Mouse (Mus musculus): ENCODE measurements around the gene Thbs1.

Thbs1 gene

GRCm38 (mm10) chr2:118111488-118112131 is at the start of gene Thbs1:
Gene Thbs1, plus strand, starts transcription at chr2:118111876.
- DNase-seq (ENCODE audit: low read depth, low spot score), result peak; percentile 24

DNA sequence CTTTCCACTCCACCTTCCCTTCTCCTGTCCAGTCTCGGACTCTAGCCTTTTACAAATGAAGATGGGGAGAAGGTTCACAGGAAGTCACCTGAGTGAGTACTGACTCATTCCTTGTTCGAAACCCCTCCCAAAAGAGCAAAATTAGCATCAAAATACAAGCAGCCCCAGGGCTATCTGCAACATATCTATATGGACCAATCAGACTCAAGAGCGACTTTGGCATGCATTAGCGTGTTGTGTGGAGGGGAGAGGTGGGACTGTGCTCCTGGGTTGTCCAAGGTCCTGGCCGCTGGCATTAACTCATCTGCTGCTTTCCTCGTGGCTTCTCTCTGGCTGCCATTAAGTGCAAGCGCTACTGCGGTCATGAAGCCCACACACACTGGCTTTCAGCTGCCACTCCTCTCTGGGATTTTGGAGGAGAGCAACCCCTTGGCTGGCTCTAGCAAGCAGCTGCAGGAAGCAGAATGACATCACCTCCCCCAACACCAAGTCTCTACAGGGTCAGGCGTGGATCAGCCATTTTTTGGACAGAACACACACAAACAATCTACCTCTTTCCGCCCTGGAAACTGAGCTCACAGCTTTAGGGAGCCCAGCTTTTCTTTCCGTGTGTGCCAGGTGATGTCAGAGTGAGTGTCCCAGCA is 47.4 kb upstream of the Thbs1 start:
- no peak for DNase-seq (ENCODE audit: low read depth, low spot score)

DNA sequence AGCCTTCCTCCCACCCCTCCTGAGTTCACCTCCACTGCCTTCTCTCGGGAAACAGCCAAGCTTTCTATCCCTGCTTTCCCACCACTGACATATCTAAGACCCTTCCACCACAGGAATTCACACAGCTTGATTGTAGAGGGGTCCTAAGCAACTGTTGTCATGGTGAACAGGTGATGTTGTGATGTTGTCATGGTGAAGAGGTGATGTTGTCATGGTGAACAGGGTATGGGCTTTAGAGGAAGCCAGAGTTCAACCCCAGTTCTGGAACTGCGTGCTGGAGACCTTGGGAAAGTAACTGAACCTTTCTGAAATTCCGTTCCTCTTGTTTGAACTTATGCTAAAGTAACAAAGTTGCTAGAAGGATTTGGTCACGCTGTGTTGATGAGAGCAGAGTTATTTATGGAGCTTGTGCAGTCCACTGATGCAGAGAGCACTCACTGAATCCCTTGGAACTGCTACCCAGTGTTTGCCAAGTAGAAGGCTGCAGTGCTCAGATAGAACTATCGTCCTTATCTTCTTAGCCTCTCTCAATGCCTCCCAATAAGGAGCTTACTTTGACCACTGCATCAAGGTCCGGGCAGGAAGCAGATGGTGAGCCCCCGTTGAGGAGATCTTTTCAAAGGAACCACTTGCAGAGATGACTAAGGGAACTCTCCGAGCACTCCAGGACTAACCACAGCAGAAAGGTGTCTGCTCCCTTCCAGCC is 45.5 kb upstream of the Thbs1 start:
- DNase-seq (ENCODE audit: low read depth, low spot score), result no peak

DNA sequence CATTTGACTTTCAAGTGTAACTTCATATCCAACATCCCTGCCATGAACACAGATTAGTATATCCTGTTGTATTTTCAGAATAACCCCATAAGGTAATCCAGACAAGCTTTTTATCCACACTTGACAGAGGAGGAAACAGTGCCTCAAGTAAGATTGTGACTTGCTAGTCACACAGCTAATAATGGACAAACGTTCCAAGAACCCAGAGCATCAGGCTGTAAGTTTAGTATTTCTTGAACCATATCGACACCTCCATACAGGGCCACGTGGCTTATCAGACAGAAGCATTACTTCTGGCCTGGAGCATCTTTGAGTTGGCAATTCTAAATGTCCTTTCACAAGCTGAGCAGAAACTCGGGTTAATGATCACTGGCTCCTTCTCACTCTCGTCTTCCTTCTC is 41.7 kb upstream of the Thbs1 start:
- no peak for DNase-seq (ENCODE audit: low read depth, low spot score)

GRCm38 (mm10) chr2:118072811-118073372 is 38.8 kb upstream of the Thbs1 start:
- DNase-seq (ENCODE audit: low read depth, low spot score), result no peak

GRCm38 (mm10) chr2:118074030-118074429 is 37.6 kb upstream of the Thbs1 start:
- no peak for DNase-seq (ENCODE audit: low read depth, low spot score)

DNA sequence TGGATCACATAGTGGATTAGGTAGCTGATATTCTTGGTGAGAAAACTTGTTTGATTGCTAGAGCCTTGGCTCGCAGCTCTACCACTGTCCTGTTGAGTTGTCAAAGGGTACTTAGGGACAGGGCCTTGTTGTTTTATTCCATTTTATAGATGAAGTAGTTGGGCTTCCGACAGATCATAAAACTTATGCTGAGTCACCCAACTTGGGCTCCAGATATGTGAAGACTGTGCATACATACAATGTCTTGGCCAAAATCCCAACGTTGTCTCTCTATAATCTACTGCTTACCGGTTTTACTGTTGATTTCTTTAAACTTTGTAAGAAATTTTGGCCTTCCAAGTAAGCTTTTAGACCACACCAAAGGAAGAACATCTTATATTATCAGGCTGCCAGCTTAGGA is 36.5 kb upstream of the Thbs1 start:
- DNase-seq (ENCODE audit: low read depth, low spot score), result no peak

DNA sequence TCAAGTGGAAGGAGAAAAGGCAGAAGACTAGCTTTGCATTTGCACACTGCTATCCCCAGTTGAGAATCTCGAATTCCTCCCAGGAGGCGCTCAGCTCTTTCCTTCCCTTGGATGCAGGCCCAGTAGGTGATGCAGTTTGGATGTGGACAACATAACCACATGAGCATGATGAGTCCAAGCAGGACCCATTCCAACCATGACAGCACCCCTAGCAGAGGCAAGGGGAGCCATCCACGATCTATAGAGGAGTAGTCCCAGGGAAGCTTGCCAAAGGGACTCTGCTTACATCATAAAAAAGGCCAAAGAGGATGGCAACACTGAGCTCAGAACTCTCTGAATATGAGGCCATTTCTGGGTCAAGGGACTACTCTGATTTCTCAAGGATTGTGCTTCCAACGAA is 32.5 kb upstream of the Thbs1 start:
- DNase-seq (ENCODE audit: low read depth, low spot score), result no peak

- DNase-seq (ENCODE audit: low read depth, low spot score), result no peak
These were observed 30.1 kb upstream of the Thbs1 start for GRCm38 (mm10) chr2:118081581-118081980.

DNA sequence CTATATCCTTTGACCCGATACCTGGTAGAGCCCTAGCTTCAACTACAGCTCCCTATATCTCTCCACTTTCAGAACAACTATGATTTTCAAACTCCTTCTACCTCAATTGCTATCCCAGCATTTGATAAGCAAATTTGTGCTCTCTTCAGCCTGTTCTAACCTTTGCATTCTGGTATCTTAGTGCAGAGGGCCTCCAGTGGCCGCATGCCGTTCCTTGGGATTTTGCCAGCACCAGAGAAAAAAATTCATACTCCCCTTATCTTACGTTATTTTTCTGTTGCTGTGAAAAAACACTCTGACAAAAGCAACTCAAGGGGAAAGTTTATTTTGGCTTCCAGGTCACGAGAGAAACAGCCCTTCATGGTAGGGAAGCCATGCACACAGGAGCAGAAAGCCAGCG is 28.0 kb upstream of the Thbs1 start:
- no peak for DNase-seq (ENCODE audit: low read depth, low spot score)

- no peak for DNase-seq (ENCODE audit: low read depth, low spot score)
These were observed 27.0 kb upstream of the Thbs1 start for GRCm38 (mm10) chr2:118084693-118085092.

DNA sequence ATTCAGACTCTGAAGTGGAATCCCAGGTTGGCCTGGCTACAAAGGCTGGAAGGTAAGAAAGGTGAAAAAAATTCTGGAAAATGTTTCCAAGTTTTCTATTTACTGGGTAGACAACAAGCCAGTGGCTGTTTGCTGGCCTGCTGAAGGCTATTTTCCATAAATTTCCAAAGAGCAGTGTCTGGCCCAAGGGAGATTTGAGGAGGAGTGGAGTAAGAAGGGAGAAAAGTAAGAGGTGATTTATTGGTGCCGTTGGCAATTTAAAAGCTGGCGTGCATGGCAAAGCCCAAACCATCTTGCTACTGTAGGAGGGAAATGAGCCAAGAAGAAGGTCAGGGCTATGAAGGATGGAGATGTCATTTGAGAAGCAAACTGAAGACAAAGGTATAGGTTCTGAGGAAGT is 26.0 kb upstream of the Thbs1 start:
- DNase-seq (ENCODE audit: low read depth, low spot score), result no peak

DNA sequence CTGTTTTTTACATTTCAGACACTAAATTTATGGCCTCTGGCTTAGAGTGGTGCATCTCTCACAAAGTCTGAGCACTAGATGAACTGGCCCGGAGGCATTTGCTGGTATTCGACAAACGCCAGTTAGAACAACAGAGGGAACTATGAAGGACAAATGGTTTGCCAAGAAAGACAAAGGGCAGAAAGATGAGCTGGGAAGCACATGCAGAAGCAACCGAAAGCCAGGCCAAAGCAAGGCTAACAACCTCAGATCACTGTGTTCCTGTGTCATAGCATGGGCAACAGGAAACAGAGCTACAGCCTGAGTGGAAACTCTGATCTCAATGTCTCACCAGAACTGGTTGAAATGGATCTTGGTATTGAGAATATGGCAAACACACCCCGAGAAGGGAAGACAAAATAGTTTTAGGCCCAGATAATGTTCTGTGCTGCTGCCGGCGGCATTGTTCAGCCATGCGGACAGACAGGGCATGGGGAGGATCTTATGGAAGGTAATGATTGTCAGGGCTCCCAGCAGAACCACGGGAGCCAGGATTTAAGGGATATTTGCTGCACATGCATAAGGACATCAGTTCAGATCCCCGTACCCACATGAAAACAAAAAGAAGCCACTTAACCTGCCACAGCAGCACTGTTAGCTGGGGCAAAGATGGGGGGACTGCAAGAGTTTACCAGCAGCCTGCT is 24.5 kb upstream of the Thbs1 start:
- no peak for DNase-seq (ENCODE audit: low read depth, low spot score)

DNA sequence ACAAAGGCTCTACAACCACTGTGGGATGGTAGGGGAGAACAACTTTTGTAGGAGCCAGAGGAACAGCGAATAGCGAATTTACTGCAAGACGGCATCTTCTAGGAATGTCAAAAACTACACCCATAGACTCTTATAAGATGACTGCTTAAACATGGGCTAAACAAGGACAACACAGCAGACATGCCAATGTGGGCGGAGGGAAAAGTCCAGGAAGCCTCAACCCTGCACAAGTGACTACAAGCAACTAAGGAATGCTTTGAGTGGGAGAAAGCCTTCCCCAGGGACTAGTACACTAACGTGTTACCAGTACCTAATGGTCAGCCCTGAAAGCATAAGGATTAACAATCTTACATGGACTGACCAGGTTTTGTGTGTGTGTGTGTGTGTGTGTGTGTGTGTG is 20.4 kb upstream of the Thbs1 start:
- DNase-seq (ENCODE audit: low read depth, low spot score), result no peak

DNA sequence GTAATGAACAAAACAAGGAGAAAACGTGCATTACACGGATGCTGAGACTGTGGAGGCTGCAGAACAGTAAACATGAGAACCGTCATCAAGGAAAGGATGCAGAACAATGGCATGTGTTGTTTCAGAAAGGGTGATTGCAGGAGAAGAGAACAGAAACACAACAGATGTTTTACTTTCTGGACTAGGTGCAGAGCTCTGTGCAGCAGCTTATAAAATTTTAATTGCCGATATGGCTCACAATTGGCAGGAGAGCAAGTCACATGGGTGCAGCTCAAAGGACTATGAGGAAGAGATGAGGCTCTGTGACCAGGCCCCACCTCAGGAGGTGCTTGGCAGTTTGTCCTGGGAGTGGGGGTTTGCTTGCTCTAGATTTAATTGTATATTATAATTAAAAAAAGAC is 12.6 kb upstream of the Thbs1 start:
- DNase-seq (ENCODE audit: low read depth, low spot score), result no peak

DNA sequence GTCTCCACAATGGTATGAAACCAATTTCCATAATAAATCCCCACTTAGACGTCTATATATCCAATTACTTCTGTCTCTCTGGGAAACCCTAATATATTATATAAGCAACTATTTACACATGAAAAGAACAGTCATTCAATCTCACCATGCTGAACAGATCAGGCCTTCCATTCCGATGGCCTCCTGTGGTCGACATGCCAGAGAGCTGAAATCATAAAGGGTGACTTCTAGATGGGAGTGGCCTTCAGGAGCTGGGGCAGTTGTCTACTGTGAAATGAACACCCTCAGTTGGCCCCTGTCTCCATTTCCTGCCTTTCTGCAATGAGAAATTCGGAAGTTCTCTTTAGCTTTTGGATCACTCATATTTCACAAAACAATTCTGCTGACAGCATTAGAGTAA is 9.5 kb upstream of the Thbs1 start:
- no peak for DNase-seq (ENCODE audit: low read depth, low spot score)

- no peak for DNase-seq (ENCODE audit: low read depth, low spot score)
These were observed 1.3 kb upstream of the Thbs1 start for GRCm38 (mm10) chr2:118110225-118110915.

DNA sequence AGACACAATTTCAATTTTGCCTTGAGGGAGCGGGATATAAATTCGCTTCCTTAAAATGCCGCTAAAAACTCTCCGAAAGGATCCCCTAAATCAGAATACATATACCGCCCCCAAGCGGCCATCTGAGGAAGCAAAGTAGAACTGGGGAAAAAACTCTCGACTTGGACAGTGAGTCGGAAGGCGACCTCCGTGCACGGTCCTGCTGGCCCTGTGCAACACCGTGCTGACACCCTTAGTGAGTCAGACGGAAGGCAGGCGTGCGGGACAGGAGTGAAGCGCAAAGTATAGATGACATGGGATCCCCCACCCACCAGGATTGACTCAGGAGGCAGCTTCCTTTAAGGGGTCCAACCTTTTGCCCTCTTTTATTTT is 574 bp upstream of the Thbs1 start:
- peak; percentile 73 for DNase-seq (ENCODE audit: low read depth, low spot score)

- no peak for DNase-seq (ENCODE audit: low read depth, low spot score)
These were observed 762 bp downstream of the Thbs1 start for GRCm38 (mm10) chr2:118112438-118112837.

GRCm38 (mm10) chr2:118112846-118113479 is 1.3 kb downstream of the Thbs1 start:
- DNase-seq (ENCODE audit: low read depth, low spot score), result no peak
